Mouse (Mus musculus) erythroblast, embryonic 14.5 days (primary cell): ENCODE results near the gene Gna15. TPM values are rescaled to one million over a fixed set of nuclear protein-coding genes. Genes with fewer than 3 reads are reported as not detected.
A peak's percentile ranks its signal among the peaks of the same experiment; 100 is the strongest.

ENCODE experiments used
- H3K27me3 ChIP-seq: 2 replicates; pipeline ENCODE4 v1.6.1; 2012; ENCODE audit warnings: inconsistent platforms; ENCODE audit not compliant: control insufficient read depth
- H3K36me3 ChIP-seq: 2 replicates; pipeline ENCODE4 v1.6.1; 2012; ENCODE audit warnings: mild to moderate bottlenecking, inconsistent platforms; ENCODE audit not compliant: control insufficient read depth
- H3K4me1 ChIP-seq: 2 replicates; pipeline ENCODE4 v1.6.1; 2012; ENCODE audit warnings: inconsistent platforms; ENCODE audit not compliant: control insufficient read depth
- H3K4me3 ChIP-seq: replicated peaks from 2 replicates; pipeline ENCODE3; 2012; ENCODE audit warnings: moderate library complexity, mild to moderate bottlenecking, inconsistent platforms
- H3K9me3 ChIP-seq: 2 replicates; pipeline ENCODE4 v1.6.1; 2012; ENCODE audit warnings: low read length, inconsistent platforms, mixed read lengths; ENCODE audit not compliant: control insufficient read depth
- GATA1 ChIP-seq: IDR thresholded peaks from 2 replicates; pipeline ENCODE4 v1.6.1; 2012; ENCODE audit warnings: low read length, inconsistent platforms, mixed read lengths
- TAL1 ChIP-seq: IDR thresholded peaks from 3 replicates; pipeline ENCODE4 v1.6.1; 2012; ENCODE audit warnings: low read length, inconsistent platforms, mixed read lengths
- polyA plus RNA-seq: library from polyadenylated mRNA; stranded (reverse); fragments of >175 nt; gene quantifications from 2 replicates; pipeline ENCODE4 v1.2.3, GENCODE M21; 2012

The Gna15 gene
- polyA plus RNA-seq, 1 experiment: 0.14 TPM

DNA sequence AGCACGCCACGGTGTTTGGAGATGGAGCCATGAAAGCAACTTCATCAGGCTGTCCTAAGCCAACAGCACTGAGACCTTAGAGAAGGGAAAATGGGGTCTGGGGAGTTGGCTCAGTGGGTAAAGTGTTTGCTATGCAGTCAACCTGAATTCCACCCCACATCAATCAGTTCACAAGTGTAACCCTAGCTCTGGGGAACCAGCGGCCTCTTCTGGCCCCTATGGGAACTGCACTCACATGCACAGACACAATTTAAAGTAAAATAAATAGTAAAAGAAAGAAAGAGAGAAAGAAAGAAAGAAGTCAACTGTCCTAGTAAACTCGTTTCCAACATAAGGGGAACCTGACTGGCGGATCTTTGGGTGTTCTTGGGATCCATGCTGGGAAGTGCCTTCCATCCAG is 10.2 kb downstream of the Gna15 start:
- peaks cover 22% of the 10 kb centered on the region for H3K4me1 ChIP-seq
- H3K4me3 ChIP-seq: no peak overlapping the region
- no peaks in the 10 kb centered on the region; the same call in 1 of the 2 replicates for H3K27me3 ChIP-seq
- TF ChIP-seq GATA1 (no peak), TAL1 (no peak)
- peaks cover 12% of the 10 kb centered on the region for H3K9me3 ChIP-seq
- H3K36me3 ChIP-seq: peaks cover 8% of the 10 kb centered on the region

GRCm38 (mm10) chr10:81510246-81510810 is 13.7 kb downstream of the Gna15 start:
- TF ChIP-seq GATA1: no peak
- no peaks in the 10 kb centered on the region; the same call in 1 of the 2 replicates for H3K27me3 ChIP-seq
- peaks cover 12% of the 10 kb centered on the region for H3K9me3 ChIP-seq
- H3K4me3 ChIP-seq: no peak overlapping the region
- peaks cover 16% of the 10 kb centered on the region for H3K4me1 ChIP-seq
- peaks cover 10% of the 10 kb centered on the region for H3K36me3 ChIP-seq

GRCm38 (mm10) chr10:81507691-81508489 is 16.1 kb downstream of the Gna15 start:
- Histone ChIP-seq H3K4me3 (no peak overlapping the region), H3K27me3 (no peaks in the 10 kb centered on the region; the same call in 1 of the 2 replicates), H3K9me3 (peaks cover 4% of the 10 kb centered on the region), H3K4me1 (peaks cover 20% of the 10 kb centered on the region), H3K36me3 (peaks cover 3% of the 10 kb centered on the region; the same call in 1 of the 2 replicates)
- no peak for TF ChIP-seq GATA1
- TF ChIP-seq TAL1: no peak

DNA sequence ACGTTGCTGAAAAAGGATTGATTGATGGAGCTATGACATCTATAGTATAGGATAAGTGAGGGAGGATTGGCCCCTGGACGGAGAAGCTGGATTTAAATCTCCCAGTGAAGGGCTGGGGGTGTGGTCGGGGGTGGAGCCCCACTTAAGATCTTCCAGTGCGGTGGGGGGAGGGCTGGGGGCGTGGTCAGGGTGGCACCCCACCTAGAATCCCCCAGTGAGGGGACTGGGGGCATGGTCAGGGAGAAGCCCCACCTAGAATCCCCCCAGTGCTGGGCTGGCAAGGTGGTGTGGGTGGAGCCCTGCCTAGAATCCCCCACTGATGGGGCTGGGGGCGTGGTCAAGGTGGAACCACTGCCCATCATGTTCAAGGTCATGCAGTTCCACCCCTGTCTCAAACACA is 16.9 kb downstream of the Gna15 start:
- peaks cover 4% of the 10 kb centered on the region for H3K9me3 ChIP-seq
- peaks cover 3% of the 10 kb centered on the region; the same call in 1 of the 2 replicates for H3K36me3 ChIP-seq
- TF ChIP-seq GATA1: no peak
- TF ChIP-seq TAL1: no peak
- H3K4me1 ChIP-seq: peaks cover 26% of the 10 kb centered on the region
- H3K4me3 ChIP-seq: no peak overlapping the region
- H3K27me3 ChIP-seq: no peaks in the 10 kb centered on the region; the same call in 1 of the 2 replicates

DNA sequence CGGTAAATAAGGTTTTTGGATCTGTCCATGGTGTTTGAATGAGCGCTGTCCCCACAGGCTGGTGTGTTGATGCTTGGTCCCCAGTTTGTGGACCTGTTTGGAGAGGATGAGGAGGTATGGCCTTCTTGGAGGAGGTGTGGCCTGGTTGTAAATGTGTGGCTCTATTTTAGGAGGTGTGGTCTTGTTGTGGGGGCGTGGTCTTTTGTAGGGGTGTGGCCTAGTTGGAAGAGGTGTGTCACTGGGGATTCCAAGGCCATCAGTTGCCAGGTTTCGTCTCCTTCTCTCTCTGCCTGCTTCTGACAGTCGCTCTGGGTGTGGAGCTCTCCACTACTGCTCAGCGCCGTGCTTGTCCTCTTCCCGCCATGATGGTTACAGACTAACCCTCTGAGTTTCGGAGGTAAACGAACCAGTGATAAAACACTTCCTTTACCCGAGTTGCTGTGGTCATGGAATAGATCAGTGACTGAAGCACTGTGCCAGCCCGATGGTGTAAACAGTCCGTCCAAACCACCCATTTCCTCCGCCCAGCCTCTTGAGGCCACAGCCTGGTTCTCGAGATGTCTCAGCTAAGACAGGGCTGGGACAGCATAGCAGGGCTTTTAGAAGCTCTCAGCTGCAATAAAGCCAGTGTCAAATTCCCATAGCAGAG is 18.9 kb downstream of the Gna15 start:
- no peaks in the 10 kb centered on the region; the same call in 1 of the 2 replicates for H3K27me3 ChIP-seq
- no peak overlapping the region for H3K4me3 ChIP-seq
- H3K4me1 ChIP-seq: peaks cover 28% of the 10 kb centered on the region
- peaks cover 3% of the 10 kb centered on the region; the same call in 1 of the 2 replicates for H3K36me3 ChIP-seq
- TF ChIP-seq TAL1 (no peak), GATA1 (no peak)
- H3K9me3 ChIP-seq: peaks cover 4% of the 10 kb centered on the region

GRCm38 (mm10) chr10:81502658-81503057 is 21.4 kb downstream of the Gna15 start:
- H3K36me3 ChIP-seq: peaks cover 3% of the 10 kb centered on the region; the same call in 1 of the 2 replicates
- no peaks in the 10 kb centered on the region; the same call in 1 of the 2 replicates for H3K27me3 ChIP-seq
- H3K9me3 ChIP-seq: peaks cover 4% of the 10 kb centered on the region
- no peak for TF ChIP-seq GATA1
- no peak for TF ChIP-seq TAL1
- H3K4me3 ChIP-seq: peak overlapping the region; percentile 51
- H3K4me1 ChIP-seq: peaks cover 44% of the 10 kb centered on the region

GRCm38 (mm10) chr10:81501863-81502262 is 22.2 kb downstream of the Gna15 start:
- Histone ChIP-seq H3K9me3 (peaks cover 4% of the 10 kb centered on the region), H3K4me3 (no peak overlapping the region), H3K27me3 (no peaks in the 10 kb centered on the region; the same call in 1 of the 2 replicates), H3K4me1 (peaks cover 47% of the 10 kb centered on the region), H3K36me3 (peaks cover 3% of the 10 kb centered on the region; the same call in 1 of the 2 replicates)
- TF ChIP-seq GATA1 (no peak), TAL1 (no peak)

DNA sequence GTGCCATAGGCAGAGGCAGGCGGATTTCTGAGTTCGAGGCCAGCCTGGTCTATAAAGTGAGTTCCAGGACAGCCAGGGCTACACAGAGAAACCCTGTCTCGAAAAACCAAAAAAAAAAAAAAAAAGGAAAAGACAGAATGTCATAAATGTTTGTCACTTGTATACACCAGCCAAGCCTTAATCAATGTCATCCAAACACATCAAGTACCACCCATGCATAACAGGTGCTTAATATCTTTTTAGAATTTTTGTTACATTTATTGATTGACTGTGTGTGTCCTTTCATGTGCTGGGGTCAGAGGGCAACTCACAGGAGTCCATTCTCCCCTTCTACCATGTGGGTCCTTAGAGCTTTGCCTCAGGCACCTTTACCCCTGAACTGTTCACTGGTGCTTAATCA is 24.0 kb downstream of the Gna15 start, which contains the start of gene S1pr4:
Gene S1pr4 (minus strand): TSS at position 101 of the 400 bp plus-strand sequence.
- H3K4me3 ChIP-seq: peak within 1 kb of the TSS; percentile 12
- TF ChIP-seq GATA1: no peak
- TF ChIP-seq TAL1: no peak
- peaks cover 53% of the 10 kb centered on the region for H3K4me1 ChIP-seq
- H3K36me3 ChIP-seq: 0 out of 2 replicates have a peak, but pooled peaks cover under 1% of the 10 kb centered on the region
- peaks cover 2% of the 10 kb centered on the region for H3K9me3 ChIP-seq
- no peaks in the 10 kb centered on the region; the same call in 1 of the 2 replicates for H3K27me3 ChIP-seq

DNA sequence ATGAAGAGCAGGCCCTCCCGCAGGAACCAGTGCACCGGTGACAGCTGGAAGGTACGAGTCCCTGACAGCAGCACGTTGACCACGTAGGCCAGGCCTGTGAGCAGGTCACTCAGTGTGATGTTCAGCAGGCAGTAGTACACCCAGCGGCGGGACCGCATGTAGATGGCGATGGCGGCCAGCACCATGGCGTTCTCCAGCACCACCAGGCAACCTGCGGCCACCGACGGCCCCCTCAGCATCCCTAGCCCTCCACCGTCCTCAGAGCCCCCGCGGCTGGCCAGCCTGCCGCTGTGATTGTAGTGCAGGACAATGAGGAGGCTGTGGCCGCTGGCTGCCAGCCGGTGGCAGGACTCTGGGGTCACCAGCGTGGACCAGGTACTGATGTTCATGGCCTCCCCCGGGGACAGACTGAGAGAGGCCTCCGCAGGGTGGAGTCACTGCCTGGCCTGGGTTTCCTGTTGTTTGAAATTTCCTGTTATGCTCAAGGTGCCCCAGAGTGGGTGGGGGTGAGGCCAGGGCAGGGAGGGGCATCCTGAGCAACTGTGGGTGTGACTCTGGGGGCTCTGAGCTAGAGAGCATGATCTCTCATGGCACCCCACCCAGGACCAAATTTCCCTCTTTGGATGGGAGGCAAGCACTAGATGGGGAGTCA is 24.6 kb downstream of the Gna15 start:
- TF ChIP-seq GATA1: no peak
- no peak for TF ChIP-seq TAL1
- peak overlapping the region; percentile 12 for H3K4me3 ChIP-seq
- no peaks in the 10 kb centered on the region for H3K9me3 ChIP-seq
- H3K27me3 ChIP-seq: no peaks in the 10 kb centered on the region; the same call in 1 of the 2 replicates
- H3K36me3 ChIP-seq: peaks cover 5% of the 10 kb centered on the region
- peaks cover 60% of the 10 kb centered on the region for H3K4me1 ChIP-seq
